Mouse (Mus musculus): ENCODE measurements around the gene Babam2. TPM values are rescaled to one million over a fixed set of nuclear protein-coding genes. Genes with fewer than 3 reads are reported as not detected.

Babam2 gene
- polyA plus RNA-seq, 1 experiment from 2014 or later = 46.9 TPM

GRCm38 (mm10) chr5:32086526-32087090 lies 389.1 kb downstream of the Babam2 start:
- Histone ChIP-seq H3K9ac (replicated peaks) (no peak overlapping the region), H3K27ac (replicated peaks) (no peak overlapping the region)
- no peak for ATAC-seq (replicated peaks)

GRCm38 (mm10) chr5:32089481-32089880 lies 392.0 kb downstream of the Babam2 start:
- Histone ChIP-seq H3K4me1 (no peaks in the 10 kb centered on the region), H3K4me3 (no peak overlapping the region), H3K4me2 (replicated peaks) (no peak overlapping the region), H3K27me3 (no peaks in the 10 kb centered on the region), H3K27ac (replicated peaks) (no peak overlapping the region), H3K9me3 (no peaks in the 10 kb centered on the region), H3K36me3 (no peaks in the 10 kb centered on the region), H3K9ac (replicated peaks) (no peak overlapping the region)
- 63% methylated on average over 5 of the region's 5 CpGs for WGBS
- ATAC-seq (replicated peaks) = no peak

More at GRCm38 (mm10) chr5:32086526-32087090, 389.1 kb downstream of the Babam2 start:
- H3K9me3 ChIP-seq = no peaks in the 10 kb centered on the region
- no peaks in the 10 kb centered on the region for H3K27me3 ChIP-seq
- 89% methylated on average over 6 of the region's 6 CpGs for WGBS
- H3K4me2 ChIP-seq (replicated peaks) = no peak overlapping the region
- H3K4me3 ChIP-seq = no peak overlapping the region
- no peaks in the 10 kb centered on the region for H3K4me1 ChIP-seq
- H3K36me3 ChIP-seq = no peaks in the 10 kb centered on the region

GRCm38 (mm10) chr5:32092281-32092680 lies 394.8 kb downstream of the Babam2 start:
- no peaks in the 10 kb centered on the region for H3K36me3 ChIP-seq
- no peaks in the 10 kb centered on the region for H3K4me1 ChIP-seq
- H3K27me3 ChIP-seq = no peaks in the 10 kb centered on the region
- H3K4me3 ChIP-seq = no peak overlapping the region
- no peak overlapping the region for H3K27ac ChIP-seq (replicated peaks)
- no peaks in the 10 kb centered on the region for H3K9me3 ChIP-seq
- ATAC-seq (replicated peaks) = no peak
- no peak overlapping the region for H3K9ac ChIP-seq (replicated peaks)
- H3K4me2 ChIP-seq (replicated peaks) = no peak overlapping the region

GRCm38 (mm10) chr5:32098691-32099090 lies 401.2 kb downstream of the Babam2 start:
- H3K4me2 ChIP-seq (replicated peaks) = no peak overlapping the region
- 58% methylated on average over 3 of the region's 3 CpGs for WGBS

GRCm38 (mm10) chr5:32102484-32102883 lies 405.0 kb downstream of the Babam2 start:
- Histone ChIP-seq H3K36me3 (no peaks in the 10 kb centered on the region), H3K4me2 (replicated peaks) (no peak overlapping the region), H3K9ac (replicated peaks) (no peak overlapping the region), H3K27ac (replicated peaks) (no peak overlapping the region), H3K27me3 (no peaks in the 10 kb centered on the region), H3K9me3 (no peaks in the 10 kb centered on the region), H3K4me1 (peaks cover 6% of the 10 kb centered on the region), H3K4me3 (no peak overlapping the region)
- no peak for ATAC-seq (replicated peaks)
- 13% methylated on average over 5 of the region's 5 CpGs for WGBS

More at GRCm38 (mm10) chr5:32098691-32099090, 401.2 kb downstream of the Babam2 start:
- no peak for ATAC-seq (replicated peaks)
- no peak overlapping the region for H3K9ac ChIP-seq (replicated peaks)
- H3K4me3 ChIP-seq = no peak overlapping the region
- H3K27ac ChIP-seq (replicated peaks) = no peak overlapping the region
- H3K9me3 ChIP-seq = no peaks in the 10 kb centered on the region
- no peaks in the 10 kb centered on the region for H3K27me3 ChIP-seq
- peaks cover 6% of the 10 kb centered on the region for H3K4me1 ChIP-seq
- H3K36me3 ChIP-seq = no peaks in the 10 kb centered on the region

- ATAC-seq (replicated peaks) = no peak
- H3K9me3 ChIP-seq = no peaks in the 10 kb centered on the region
- no peaks in the 10 kb centered on the region for H3K36me3 ChIP-seq
- H3K9ac ChIP-seq (replicated peaks) = no peak overlapping the region
- peaks cover 6% of the 10 kb centered on the region for H3K4me1 ChIP-seq
- H3K27ac ChIP-seq (replicated peaks) = no peak overlapping the region
- no peaks in the 10 kb centered on the region for H3K27me3 ChIP-seq
- WGBS = 82% methylated on average over 6 of the region's 6 CpGs
- no peak overlapping the region for H3K4me3 ChIP-seq
- no peak overlapping the region for H3K4me2 ChIP-seq (replicated peaks)
Measured at GRCm38 (mm10) chr5:32102971-32103431, 405.5 kb downstream of the Babam2 start.

- Histone ChIP-seq H3K27ac (replicated peaks) (no peak overlapping the region), H3K9me3 (no peaks in the 10 kb centered on the region), H3K4me1 (peaks cover 6% of the 10 kb centered on the region), H3K9ac (replicated peaks) (no peak overlapping the region), H3K4me2 (replicated peaks) (no peak overlapping the region), H3K27me3 (no peaks in the 10 kb centered on the region), H3K4me3 (no peak overlapping the region), H3K36me3 (no peaks in the 10 kb centered on the region)
- ATAC-seq (replicated peaks) = no peak
- WGBS = 97% methylated on average over 1 of the region's 1 CpGs
Measured at GRCm38 (mm10) chr5:32103545-32103944, 406.1 kb downstream of the Babam2 start.

- 85% methylated on average over 12 of the region's 12 CpGs for WGBS
- no peak overlapping the region for H3K27ac ChIP-seq (replicated peaks)
Measured at GRCm38 (mm10) chr5:32104119-32104990, 406.9 kb downstream of the Babam2 start.

GRCm38 (mm10) chr5:32106473-32107140 lies 409.1 kb downstream of the Babam2 start:
- no peak for ATAC-seq (replicated peaks)
- H3K36me3 ChIP-seq = no peaks in the 10 kb centered on the region
- H3K27ac ChIP-seq (replicated peaks) = no peak overlapping the region
- WGBS = 86% methylated on average over 5 of the region's 5 CpGs
- H3K4me3 ChIP-seq = no peak overlapping the region
- H3K4me2 ChIP-seq (replicated peaks) = no peak overlapping the region
- no peaks in the 10 kb centered on the region for H3K27me3 ChIP-seq
- H3K9ac ChIP-seq (replicated peaks) = no peak overlapping the region
- H3K9me3 ChIP-seq = no peaks in the 10 kb centered on the region
- peaks cover 6% of the 10 kb centered on the region for H3K4me1 ChIP-seq

More at GRCm38 (mm10) chr5:32104119-32104990, 406.9 kb downstream of the Babam2 start:
- no peaks in the 10 kb centered on the region for H3K27me3 ChIP-seq
- H3K9me3 ChIP-seq = no peaks in the 10 kb centered on the region
- H3K4me2 ChIP-seq (replicated peaks) = no peak overlapping the region
- H3K36me3 ChIP-seq = no peaks in the 10 kb centered on the region
- ATAC-seq (replicated peaks) = no peak
- H3K4me1 ChIP-seq = peaks cover 6% of the 10 kb centered on the region
- H3K9ac ChIP-seq (replicated peaks) = no peak overlapping the region
- H3K4me3 ChIP-seq = no peak overlapping the region

- no peak overlapping the region for H3K27ac ChIP-seq (replicated peaks)
- H3K36me3 ChIP-seq = no peaks in the 10 kb centered on the region
- ATAC-seq (replicated peaks) = no peak
- no peaks in the 10 kb centered on the region for H3K9me3 ChIP-seq
- no peak overlapping the region for H3K9ac ChIP-seq (replicated peaks)
- no peaks in the 10 kb centered on the region for H3K4me1 ChIP-seq
- no peak overlapping the region for H3K4me2 ChIP-seq (replicated peaks)
- no peaks in the 10 kb centered on the region for H3K27me3 ChIP-seq
- no peak overlapping the region for H3K4me3 ChIP-seq
- 92% methylated on average over 4 of the region's 4 CpGs for WGBS
Measured at GRCm38 (mm10) chr5:32110651-32111050, 413.2 kb downstream of the Babam2 start.

- ATAC-seq (replicated peaks) = no peak
- Histone ChIP-seq H3K4me2 (replicated peaks) (no peak overlapping the region), H3K9me3 (no peaks in the 10 kb centered on the region), H3K27ac (replicated peaks) (no peak overlapping the region), H3K4me1 (no peaks in the 10 kb centered on the region), H3K27me3 (no peaks in the 10 kb centered on the region), H3K36me3 (no peaks in the 10 kb centered on the region), H3K9ac (replicated peaks) (no peak overlapping the region), H3K4me3 (no peak overlapping the region)
- 74% methylated on average over 7 of the region's 7 CpGs for WGBS
Measured at GRCm38 (mm10) chr5:32112206-32112916, 414.9 kb downstream of the Babam2 start.

Data from forebrain, embryonic 15.5 days (tissue).